Mouse (Mus musculus) liver, adult 2 months (tissue): ENCODE data around the gene Dnajc22. TPM values are rescaled to one million over a fixed set of nuclear protein-coding genes. Genes with fewer than 3 reads are reported as not detected.
A peak's percentile ranks its signal among the peaks of the same experiment; 100 is the strongest.

Experiments
- DNase-seq: peaks from one replicate; pipeline ENCODE4 v3.0.0-alpha.2; 2011; ENCODE audit warnings: low read depth, low spot score; ENCODE audit errors: extremely low read depth
- H3K27ac ChIP-seq: fragments of 200-500 bp; replicated peaks from 2 replicates; pipeline ENCODE4 v1.5.1; 2012; ENCODE audit warnings: low read depth, mild to moderate bottlenecking, control low read depth, inconsistent platforms, low read length; ENCODE audit not compliant: insufficient read depth
- H3K27me3 ChIP-seq: fragments of 200-500 bp; 2 replicates; pipeline ENCODE4 v1.6.1; 2012; ENCODE audit warnings: mild to moderate bottlenecking, moderate library complexity, low read length, inconsistent platforms; ENCODE audit not compliant: control insufficient read depth, insufficient read depth
- H3K36me3 ChIP-seq: fragments of 200-500 bp; 2 replicates; pipeline ENCODE4 v1.6.1; 2012; ENCODE audit warnings: low read length, inconsistent platforms; ENCODE audit not compliant: control insufficient read depth, insufficient read depth
- H3K4me1 ChIP-seq: fragments of 200-500 bp; 2 replicates; pipeline ENCODE4 v1.6.1; 2011; ENCODE audit warnings: low read length; ENCODE audit not compliant: control insufficient read depth, insufficient read depth
- H3K4me3 ChIP-seq: fragments of 200-500 bp; 2 replicates; pipeline ENCODE4 v1.5.1; 2011; ENCODE audit warnings: low read depth, mild to moderate bottlenecking, control low read depth, low read length, moderate library complexity; ENCODE audit not compliant: insufficient read depth
- H3K79me2 ChIP-seq: fragments of 200-500 bp; 2 replicates; pipeline ENCODE4 v1.6.1; 2012; ENCODE audit warnings: inconsistent platforms, mild to moderate bottlenecking, low read length, moderate library complexity; ENCODE audit not compliant: control insufficient read depth, insufficient read depth
- H3K9ac ChIP-seq: fragments of 200-500 bp; 2 replicates; pipeline ENCODE4 v1.6.1; 2012; ENCODE audit warnings: low read depth, mild to moderate bottlenecking, control low read depth, inconsistent platforms, low read length
- CTCF ChIP-seq: fragments of 200-500 bp; IDR thresholded peaks from 2 replicates; pipeline ENCODE4 v1.5.1; 2011; ENCODE audit warnings: low read depth, low read length, control low read depth
- POLR2A ChIP-seq: fragments of 200-500 bp; IDR thresholded peaks from 2 replicates; pipeline ENCODE4 v1.6.1; 2011; ENCODE audit warnings: low read length, control low read depth; ENCODE audit not compliant: insufficient read depth; ENCODE audit errors: extremely low read depth
- WGBS: fragments of 180-500 bp; shearing (Covaris S2); methylation state at CpG from one replicate; pipeline ENCODE4 v1.1.7; 2018; 5-methylcytosine and 5-hydroxymethylcytosine counted together
- polyA plus RNA-seq: library from polyadenylated mRNA; depleted of rRNA; stranded (reverse); fragments of >200 nt; gene quantifications from 2 replicates; pipeline ENCODE4 v1.2.3, GENCODE M21; 2012
- total RNA-seq: library from RNA; depleted of rRNA; stranded (reverse); fragments of >200 nt; gene quantifications from 2 replicates; pipeline ENCODE4 v1.2.3, GENCODE M21; 2014

Gene Dnajc22
- total and polyA plus RNA-seq, 2 experiments = 119 to 146 TPM

- WGBS = 85% methylated on average over 15 of the region's 15 CpGs
- Histone ChIP-seq H3K9ac (no peak overlapping the region), H3K4me3 (no peak overlapping the region), H3K27me3 (no peaks in the 10 kb centered on the region), H3K79me2 (no peaks in the 10 kb centered on the region), H3K27ac (no peak overlapping the region), H3K4me1 (no peaks in the 10 kb centered on the region), H3K36me3 (no peaks in the 10 kb centered on the region)
- no peak for DNase-seq
- TF ChIP-seq POLR2A (no peak), CTCF (no peak)
Observed at GRCm38 (mm10) chr15:99078181-99078910, 14.6 kb upstream of the Dnajc22 start.

GRCm38 (mm10) chr15:99079804-99080203 lies 13.2 kb upstream of the Dnajc22 start:
- 0 out of 2 replicates have a peak, but pooled peaks cover 3% of the 10 kb centered on the region for H3K4me1 ChIP-seq
- 72% methylated on average over 3 of the region's 3 CpGs for WGBS
- H3K79me2 ChIP-seq = no peaks in the 10 kb centered on the region
- H3K27me3 ChIP-seq = no peaks in the 10 kb centered on the region
- H3K27ac ChIP-seq = no peak overlapping the region
- no peak for DNase-seq
- no peak overlapping the region for H3K9ac ChIP-seq
- H3K36me3 ChIP-seq = no peaks in the 10 kb centered on the region
- TF ChIP-seq CTCF (no peak), POLR2A (no peak)
- H3K4me3 ChIP-seq = no peak overlapping the region

GRCm38 (mm10) chr15:99082322-99082721 lies 10.6 kb upstream of the Dnajc22 start:
- Histone ChIP-seq H3K27me3 (peaks cover 1% of the 10 kb centered on the region; the same call in 1 of the 2 replicates), H3K27ac (no peak overlapping the region), H3K4me1 (0 out of 2 replicates have a peak, but pooled peaks cover 3% of the 10 kb centered on the region), H3K79me2 (no peaks in the 10 kb centered on the region), H3K9ac (no peak overlapping the region), H3K4me3 (no peak overlapping the region), H3K36me3 (no peaks in the 10 kb centered on the region)
- no peak for DNase-seq
- no peak for TF ChIP-seq POLR2A
- no peak for TF ChIP-seq CTCF
- 98% methylated on average over 12 of the region's 12 CpGs for WGBS

- DNase-seq = no peak
- H3K79me2 ChIP-seq = no peaks in the 10 kb centered on the region
- no peak overlapping the region for H3K4me3 ChIP-seq
- no peak overlapping the region for H3K27ac ChIP-seq
- TF ChIP-seq POLR2A (no peak), CTCF (no peak)
- H3K9ac ChIP-seq = no peak overlapping the region
- H3K36me3 ChIP-seq = no peaks in the 10 kb centered on the region
- WGBS = 93% methylated on average over 16 of the region's 16 CpGs
- peaks cover 4% of the 10 kb centered on the region; the same call in 1 of the 2 replicates for H3K27me3 ChIP-seq
- H3K4me1 ChIP-seq = 0 out of 2 replicates have a peak, but pooled peaks cover 3% of the 10 kb centered on the region
Observed at GRCm38 (mm10) chr15:99082840-99083239, 10.1 kb upstream of the Dnajc22 start.

GRCm38 (mm10) chr15:99083258-99083657 lies 9.7 kb upstream of the Dnajc22 start:
- Histone ChIP-seq H3K27me3 (peaks cover 4% of the 10 kb centered on the region; the same call in 1 of the 2 replicates), H3K27ac (no peak overlapping the region), H3K4me3 (no peak overlapping the region), H3K36me3 (no peaks in the 10 kb centered on the region), H3K79me2 (no peaks in the 10 kb centered on the region), H3K4me1 (0 out of 2 replicates have a peak, but pooled peaks cover 3% of the 10 kb centered on the region), H3K9ac (no peak overlapping the region)
- DNase-seq = no peak
- WGBS = 61% methylated on average over 9 of the region's 9 CpGs
- peak; percentile 90 for TF ChIP-seq CTCF
- no peak for TF ChIP-seq POLR2A
